Mouse (Mus musculus): ENCODE measurements around the gene Moap1. TPM values are rescaled to one million over a fixed set of nuclear protein-coding genes. Genes with fewer than 3 reads are reported as not detected.

The Moap1 gene
- total RNA-seq (2021) = 1 to 10 TPM; 6.3 to 6.6 TPM
- long read RNA-seq, experiment 1, transcript Moap1-202 (2 exons, 1,284 nt) = major isoform, 11 of 12 reads
- long read RNA-seq, experiment 1, partial matches to known transcripts = 0 of 12 reads
- long read RNA-seq, experiment 1, other reads (novel, unspliced or antisense) = 0 of 12 reads
- long read RNA-seq, experiment 2, transcript Moap1-202 (2 exons, 1,284 nt) = major isoform, 8 of 9 reads
- long read RNA-seq, experiment 2, partial matches to known transcripts = 0 of 9 reads
- long read RNA-seq, experiment 2, other reads (novel, unspliced or antisense) = 0 of 9 reads

DNA sequence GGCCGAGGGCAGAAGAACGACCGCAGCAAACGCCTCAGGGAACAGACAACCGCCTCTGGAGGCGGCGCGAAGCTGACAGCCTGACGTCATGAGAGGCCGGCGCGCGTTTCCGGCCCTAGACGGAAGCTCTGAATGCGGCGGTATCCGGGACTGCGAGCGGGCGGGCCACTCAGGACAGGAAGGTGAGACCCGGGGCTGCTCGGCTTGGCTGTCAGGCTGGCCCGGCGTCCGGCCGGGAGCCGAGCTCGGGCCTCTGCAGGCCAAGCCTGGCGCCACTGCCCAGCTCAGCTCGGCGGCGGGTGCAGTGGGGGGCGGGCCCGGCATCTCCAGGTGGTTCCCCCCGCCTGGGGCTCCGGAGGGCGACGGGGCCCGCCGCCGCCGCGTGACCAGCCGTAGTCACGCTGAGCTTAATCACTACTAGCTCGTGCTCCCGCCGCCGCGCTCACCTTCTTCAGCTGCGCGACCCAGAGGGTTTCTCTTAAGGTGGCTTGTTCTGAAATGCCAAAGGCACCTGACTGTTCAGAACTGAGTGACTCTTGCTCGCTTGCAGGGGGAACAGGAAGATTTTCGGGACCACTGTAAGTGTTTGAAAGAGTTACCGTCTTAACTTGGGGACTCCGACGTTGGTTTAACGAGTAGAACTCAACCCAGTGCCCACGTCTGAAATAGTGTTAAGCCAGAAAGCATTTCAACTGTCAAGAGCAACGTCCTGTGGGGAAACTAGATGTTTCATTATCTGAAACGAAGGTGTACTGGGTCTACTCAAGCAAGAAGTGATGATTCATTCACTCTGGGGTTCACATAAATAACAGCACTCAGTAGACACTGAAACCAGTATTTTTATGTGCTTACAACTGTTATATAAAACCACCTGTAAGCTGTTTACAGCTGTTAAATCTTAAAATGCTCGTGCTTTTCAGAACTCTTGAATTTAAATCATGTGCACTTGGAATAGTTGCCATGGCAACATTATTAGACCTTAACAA is at the start of gene Moap1, which contains the start of gene Tmem251:
Gene Moap1 (minus strand): TSS at position 73 of the 986 bp plus-strand sequence.
Gene Tmem251 (plus strand): TSS at position 174 of the 986 bp plus-strand sequence.
- intact Hi-C loops (cut with DNase I) = loop anchor here (5.0 kb wide), 1 partner anchor 133 kb away; the partner anchor contains the start of gene Btbd7
- peak; percentile 89 to 92 for DNase-seq

DNA sequence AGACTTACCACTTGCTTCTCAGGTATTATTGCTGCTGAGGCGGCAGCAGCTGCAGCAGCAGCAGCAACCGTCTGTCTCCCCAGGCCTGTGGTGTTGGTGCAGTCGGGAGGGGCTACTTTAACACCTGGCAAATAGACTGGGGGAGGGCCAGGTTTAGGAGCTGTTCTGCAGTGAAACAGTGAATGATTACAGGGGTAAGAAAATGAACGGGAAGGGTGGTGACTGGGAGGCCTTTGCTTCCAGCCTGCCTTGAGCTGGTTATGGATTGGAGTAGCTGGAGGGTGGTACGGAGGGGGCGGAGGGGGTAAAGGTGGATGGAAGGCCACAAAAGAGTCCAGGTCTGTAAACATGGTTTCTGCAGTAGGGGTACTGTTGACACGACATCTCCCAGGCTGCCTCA is 44.5 kb upstream of the Moap1 start:
- intact Hi-C loops (cut with DNase I) = no loop called here
- DNase-seq = no peak

DNA sequence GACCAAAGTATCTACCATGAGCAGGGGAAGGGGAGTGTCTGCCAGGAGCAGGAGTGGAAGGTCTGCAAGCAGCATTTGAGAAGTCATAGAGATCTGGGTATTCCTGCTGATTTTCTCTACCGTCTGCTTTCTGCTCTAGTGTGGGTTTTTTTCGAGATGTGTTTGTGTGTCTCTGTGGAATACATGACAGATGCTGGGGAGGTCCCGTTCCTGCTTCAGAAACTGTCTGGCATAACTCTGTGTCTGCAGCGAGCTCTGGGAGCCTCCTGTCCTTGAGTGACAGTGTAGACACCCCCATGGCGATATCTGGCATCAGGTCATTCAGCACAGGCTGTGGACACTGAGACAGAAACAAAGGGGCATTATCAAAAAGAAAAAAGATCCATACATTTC is 42.1 kb upstream of the Moap1 start:
- no peak for DNase-seq
- intact Hi-C loops (cut with DNase I) = no loop called here

DNA sequence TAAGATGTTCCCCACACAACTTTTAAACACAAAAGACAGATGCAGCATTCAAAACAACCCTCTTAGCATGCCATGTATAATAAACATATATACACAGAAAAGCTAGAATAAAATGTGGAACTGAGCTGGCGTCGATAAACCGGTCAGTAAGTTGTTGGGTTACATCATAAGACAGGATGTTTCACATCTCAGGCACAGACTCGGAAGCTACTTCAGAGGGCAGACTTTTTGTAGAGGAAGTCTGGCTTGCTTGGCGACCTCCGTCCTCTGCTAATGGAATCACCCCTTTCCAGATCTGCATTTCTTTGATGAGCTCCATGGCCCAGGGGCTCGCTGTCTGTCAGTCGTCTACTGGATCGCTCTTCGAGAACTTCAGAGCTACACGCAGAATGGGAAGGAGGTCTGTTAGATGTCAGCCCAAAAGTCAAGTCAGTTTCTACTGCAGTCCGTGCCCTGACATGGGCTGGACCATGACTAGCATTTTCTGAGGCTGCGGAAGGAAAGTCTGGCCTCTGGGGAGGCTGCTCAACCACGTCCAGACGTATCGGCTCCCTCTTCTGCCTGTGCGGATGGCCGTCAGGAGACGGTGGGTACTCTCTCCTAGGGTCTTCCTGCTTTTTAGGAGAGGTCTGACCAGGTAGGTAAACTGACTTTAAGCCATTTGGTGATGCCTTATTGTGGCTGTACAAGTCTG is 41.6 kb upstream of the Moap1 start:
- DNase-seq = no peak
- intact Hi-C loops (cut with DNase I) = no loop called here

DNA sequence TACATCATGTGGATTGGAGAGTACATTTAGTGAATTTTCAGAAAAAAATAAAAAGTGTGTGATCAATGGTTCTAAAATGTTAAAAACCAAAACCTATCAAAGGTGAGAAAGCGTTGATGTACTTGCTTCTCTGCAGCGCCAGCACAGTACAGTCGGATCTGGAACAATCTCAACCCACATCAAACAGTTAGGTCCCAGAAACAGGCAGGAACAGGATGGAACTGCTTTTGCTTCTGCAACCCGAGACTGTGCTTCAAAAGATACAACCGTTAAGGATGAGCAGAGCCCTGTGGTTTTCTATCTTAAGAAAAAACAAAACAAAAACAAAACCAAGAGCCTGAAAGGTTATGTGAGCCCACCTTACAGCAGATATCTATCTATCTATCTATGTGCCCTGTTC is 39.4 kb upstream of the Moap1 start:
- no peak for DNase-seq
- intact Hi-C loops (cut with DNase I) = no loop called here

DNA sequence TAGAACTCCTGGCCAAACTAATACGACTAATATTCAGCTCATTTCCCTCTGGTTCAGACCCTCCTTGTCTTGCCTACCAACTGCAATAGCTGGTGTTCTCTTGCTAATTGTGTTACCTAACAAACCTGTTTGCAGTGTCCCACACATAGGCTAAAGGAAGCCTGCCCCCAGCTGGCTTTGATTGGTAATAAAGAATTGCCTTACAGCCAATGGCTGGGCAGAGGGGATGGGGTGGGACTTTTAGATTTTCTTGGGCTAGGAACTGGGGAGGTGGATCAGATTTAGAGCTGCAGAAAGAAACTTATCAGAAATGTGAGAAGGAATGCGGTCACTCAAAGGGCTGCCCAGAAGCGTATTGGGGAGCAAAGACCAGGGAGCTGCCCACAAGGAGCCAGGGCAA is 36.0 kb upstream of the Moap1 start:
- intact Hi-C loops (cut with DNase I) = no loop called here
- no peak for DNase-seq

DNA sequence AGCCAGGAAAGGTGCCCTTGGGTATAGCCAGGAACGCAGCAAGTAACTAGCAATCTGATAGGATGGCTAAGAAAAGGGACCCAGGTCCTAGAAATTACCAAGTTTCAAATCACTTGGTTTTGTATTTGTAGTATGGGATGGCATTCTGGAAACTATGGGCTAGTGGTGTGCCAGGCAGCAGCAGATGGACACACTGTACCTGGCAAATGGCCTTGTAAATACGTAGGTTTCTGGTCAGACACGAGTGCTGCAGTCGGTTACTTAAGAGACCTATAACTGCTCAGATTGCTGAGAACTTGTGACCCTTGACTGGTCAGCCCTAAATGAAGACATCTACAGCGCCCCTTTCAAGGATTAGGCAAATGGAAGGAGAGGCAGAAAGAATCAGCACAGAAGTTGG is 34.7 kb upstream of the Moap1 start:
- no peak for DNase-seq
- intact Hi-C loops (cut with DNase I) = no loop called here

DNA sequence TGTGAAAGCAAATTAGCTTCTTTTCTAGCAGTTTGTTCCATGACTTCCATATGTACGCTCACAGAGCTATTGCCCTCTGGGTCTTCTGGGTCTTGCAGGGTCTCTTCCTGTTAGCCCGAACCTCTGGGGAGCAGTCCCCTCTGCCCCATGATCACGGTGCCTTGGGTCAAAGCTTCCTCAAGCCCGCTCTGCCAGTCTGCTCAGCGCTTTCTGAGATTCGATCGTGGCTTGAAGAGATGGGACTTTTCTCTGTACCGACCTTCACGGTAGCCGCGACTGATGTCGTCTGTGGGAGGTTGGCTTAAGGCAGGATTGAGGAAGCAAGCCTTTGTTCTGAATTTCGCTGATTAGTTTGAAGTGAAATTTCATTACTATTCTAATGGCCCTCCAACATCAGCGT is 32.6 kb upstream of the Moap1 start:
- intact Hi-C loops (cut with DNase I) = no loop called here
- no peak for DNase-seq

DNA sequence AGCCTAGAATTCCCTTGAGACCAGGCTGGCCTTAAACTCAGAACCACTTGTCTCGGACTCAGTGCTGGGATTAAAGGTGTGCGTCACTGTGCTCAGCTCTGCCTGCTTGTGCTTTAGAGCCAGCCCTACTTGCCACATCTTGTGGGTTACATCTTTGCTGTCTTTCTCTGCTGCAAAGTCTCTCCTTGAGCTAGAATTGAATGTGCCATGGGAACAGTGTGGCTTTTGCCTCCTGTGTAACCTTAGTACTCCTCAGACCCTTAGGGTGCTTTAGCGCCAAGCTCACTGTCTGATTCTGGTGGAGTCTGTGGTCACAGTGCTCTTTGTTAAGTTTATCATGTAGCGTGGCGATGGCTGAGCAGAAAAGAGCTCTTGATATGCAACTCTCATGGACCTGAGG is 29.2 kb upstream of the Moap1 start:
- no peak for DNase-seq
- intact Hi-C loops (cut with DNase I) = no loop called here

DNA sequence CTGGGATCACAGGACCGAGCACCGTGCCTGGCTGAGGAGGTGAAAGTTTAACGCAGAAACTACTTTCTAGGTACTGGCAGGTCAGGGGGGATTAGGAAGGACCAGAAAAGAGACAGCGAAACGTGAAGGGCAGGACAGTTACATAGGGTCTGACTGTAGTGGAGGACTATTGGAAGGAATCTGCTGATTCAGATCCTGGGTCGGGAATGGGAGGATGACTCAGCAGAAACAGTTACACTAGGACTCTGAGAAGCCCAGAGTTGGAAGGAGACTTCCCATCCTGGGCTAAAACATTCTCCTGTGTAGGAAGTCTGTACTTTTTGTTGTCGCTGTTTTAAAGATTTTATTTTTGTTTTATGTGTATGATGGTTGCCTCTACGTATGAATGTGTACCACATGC is 28.1 kb upstream of the Moap1 start:
- intact Hi-C loops (cut with DNase I) = no loop called here

DNA sequence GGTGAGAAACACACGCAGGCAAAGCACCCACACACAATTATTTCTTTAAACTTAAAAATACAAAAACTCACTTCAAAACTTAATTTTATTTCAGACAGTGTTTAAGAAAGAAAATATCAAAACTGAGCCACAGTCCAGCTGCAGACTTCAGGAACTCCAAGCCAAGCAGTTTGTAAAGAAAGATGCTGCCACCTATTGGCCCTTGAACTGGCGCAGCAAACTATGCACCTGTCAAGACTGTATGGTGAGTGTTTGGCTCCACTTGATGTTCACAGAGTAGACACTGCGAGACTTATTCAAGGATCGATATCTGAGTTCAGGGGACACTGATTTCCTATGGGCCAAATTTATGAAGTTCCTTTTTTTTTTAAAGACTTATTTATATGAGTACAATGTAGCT is 25.5 kb upstream of the Moap1 start:
- intact Hi-C loops (cut with DNase I) = no loop called here
- no peak for DNase-seq

More for the DNA sequence above, 28.1 kb upstream of the Moap1 start:
- no peak for DNase-seq

DNA sequence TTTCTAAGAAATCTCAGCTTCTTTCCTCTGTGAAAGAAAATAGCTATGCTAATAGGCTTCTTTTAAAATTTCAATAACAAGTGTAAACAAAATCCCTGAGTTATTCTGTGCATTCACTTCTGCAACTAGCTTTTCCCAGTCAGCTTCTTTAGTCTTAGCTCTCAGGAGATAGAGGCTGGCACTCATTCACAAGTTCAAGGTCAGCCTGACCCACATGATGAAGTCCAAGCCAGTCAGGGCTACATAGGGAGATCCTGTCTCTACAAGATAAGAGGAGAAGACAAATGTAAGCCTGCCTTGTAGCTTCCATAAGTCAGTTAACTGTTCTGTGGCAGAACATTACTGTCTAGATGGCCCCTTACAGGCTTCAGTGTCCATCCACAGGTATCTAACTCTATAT is 20.2 kb upstream of the Moap1 start:
- no peak for DNase-seq
- intact Hi-C loops (cut with DNase I) = no loop called here

DNA sequence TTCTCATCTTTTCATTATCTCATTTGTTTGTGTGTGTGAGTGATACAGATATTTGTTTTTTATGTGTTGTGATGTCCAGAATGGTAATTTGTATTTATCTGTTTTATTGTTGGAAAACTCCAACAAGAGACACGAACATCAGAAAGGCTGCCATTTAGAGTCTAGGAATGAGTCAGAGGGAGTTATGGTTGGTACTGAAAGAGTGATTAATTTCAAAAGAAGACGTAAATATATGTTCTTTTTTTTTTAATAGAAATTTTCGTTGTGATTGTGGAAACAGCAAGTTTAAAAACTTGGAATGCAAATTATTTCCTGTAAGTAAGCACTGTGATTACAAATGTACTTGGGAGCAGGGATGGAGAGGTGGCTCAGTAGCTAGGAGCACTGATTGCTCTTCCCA is 18.2 kb upstream of the Moap1 start:
- intact Hi-C loops (cut with DNase I) = no loop called here

DNA sequence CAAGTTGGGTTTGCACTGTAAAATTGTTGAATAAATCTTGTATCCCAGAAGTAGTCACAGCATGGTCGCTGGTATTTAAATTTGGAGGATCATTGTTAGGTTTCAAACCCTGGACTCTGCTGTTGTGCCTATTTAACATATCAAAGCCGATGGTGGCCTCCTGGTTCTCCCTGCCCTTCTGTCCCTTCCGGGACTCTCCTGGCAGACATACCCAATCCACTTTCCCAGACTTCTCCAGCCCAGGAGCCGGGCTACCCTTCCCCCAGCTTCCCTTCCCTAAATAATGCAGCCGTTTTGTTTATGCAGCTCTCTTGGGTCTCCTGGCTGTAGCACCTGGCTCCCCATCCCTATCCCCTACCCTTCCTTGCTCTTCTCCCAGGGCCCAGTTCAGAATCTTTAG is 15.5 kb upstream of the Moap1 start:
- intact Hi-C loops (cut with DNase I) = loop anchor here (5.0 kb wide), 1 partner anchor 118 kb away; the partner anchor contains the start of gene Btbd7

More for the DNA sequence above, 18.2 kb upstream of the Moap1 start:
- DNase-seq = no peak

DNA sequence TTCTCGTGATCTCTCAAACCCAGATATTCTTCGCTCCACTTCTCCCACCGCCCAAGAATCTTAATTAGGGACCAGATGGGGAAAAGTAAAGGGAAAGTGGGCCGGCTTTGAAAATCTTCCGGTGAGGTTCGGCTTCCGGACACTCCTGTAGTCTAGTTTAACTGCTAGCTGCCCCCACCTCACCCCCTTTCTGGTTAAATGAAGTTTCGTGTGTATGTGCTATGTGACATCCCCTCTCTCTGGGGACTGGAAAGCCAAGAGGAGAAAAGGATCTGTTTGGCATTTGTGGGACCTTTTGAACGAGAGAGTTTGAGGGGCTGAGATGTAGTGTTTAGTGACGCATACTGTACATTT is 14.9 kb upstream of the Moap1 start, which contains the start of gene Gm20604:
Gene Gm20604 (minus strand): TSS at position 270 of the 354 bp plus-strand sequence.
- intact Hi-C loops (cut with DNase I) = loop anchor here (5.0 kb wide), 1 partner anchor 119 kb away; the partner anchor contains the start of gene Btbd7
- no peak for DNase-seq

More for the DNA sequence above, 15.5 kb upstream of the Moap1 start:
- DNase-seq = no peak

DNA sequence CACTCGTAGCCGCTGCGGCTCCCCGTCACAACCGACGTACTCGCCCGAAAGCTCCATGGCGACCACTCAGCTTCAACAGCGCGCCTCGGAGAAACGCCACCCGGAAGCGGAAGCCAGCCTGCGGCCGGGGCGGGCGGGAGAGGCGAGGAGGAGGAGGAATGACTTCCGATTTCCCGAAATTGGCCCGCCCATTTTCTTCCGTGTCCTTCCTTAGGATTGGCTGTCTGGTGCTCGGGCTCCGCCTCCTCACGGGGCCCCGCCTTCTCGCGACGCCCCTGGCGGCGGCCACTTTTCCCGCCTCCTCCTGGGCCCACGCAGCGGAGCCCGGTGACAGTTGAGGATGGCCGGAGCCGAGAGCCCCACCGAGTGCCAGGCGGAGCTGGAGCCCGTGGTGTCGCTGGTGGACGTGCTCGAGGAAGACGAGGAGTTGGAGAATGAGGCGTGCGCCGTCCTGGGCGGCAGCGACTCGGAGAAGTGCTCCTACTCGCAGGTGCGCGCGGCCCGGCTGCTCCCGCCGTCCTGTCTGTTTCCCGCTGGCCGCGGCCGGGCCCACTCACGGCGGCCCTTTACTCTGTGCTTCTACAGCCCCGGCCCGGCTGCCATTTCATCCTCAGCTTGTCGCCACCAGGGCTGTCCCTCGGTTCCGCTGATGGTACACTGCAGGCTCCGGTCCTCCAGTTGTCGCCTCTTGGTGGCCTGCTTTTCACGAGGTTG is 14.4 kb upstream of the Moap1 start, which contains the start of the genes Gm28051, Gon7 and Ubr7:
Gene Gm28051 (minus strand): TSS at position 77 of the 714 bp plus-strand sequence.
Gene Gon7 (minus strand): TSS at position 115 of the 714 bp plus-strand sequence.
Gene Ubr7 (plus strand): TSS at position 279 of the 714 bp plus-strand sequence.
- DNase-seq = peak; percentile 95 to 97
- intact Hi-C loops (cut with DNase I) = loop anchor here (5.0 kb wide), 1 partner anchor 119 kb away; the partner anchor contains the start of gene Btbd7

DNA sequence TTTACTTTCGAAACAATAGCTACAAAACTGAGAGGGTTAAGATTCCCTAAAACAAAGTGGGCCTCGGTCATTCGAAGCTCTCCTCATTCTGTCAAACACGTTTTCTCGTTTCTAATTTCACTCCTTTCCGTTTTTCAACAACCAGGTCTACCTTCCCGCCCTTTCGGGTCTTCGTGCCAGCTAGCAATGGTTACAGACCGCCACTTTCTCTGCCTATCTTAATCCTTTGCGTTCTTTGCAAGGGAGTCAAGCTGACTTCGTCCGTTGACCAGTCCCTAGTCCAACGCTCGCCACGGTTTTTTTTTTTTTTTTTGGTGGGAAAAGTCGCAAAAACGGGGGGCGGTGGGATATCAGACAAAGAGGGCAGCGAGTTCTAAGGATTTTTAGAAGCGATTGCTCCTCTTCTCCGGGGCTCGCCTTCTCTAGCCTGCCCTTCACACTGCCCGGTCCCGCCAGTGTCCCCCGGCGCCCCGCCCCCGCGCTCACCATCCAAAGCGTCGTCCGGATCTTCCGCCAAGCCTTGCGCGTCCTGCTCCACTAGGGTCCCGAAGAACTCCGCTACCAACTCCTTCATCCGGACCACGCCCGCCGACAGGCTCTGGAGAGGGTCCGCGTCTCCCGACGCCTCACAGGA is 13.7 kb upstream of the Moap1 start:
- intact Hi-C loops (cut with DNase I) = loop anchor here (5.0 kb wide), 1 partner anchor 120 kb away; the partner anchor contains the start of gene Btbd7
- peak in 1 of 2 experiments; percentile 20 for DNase-seq

DNA sequence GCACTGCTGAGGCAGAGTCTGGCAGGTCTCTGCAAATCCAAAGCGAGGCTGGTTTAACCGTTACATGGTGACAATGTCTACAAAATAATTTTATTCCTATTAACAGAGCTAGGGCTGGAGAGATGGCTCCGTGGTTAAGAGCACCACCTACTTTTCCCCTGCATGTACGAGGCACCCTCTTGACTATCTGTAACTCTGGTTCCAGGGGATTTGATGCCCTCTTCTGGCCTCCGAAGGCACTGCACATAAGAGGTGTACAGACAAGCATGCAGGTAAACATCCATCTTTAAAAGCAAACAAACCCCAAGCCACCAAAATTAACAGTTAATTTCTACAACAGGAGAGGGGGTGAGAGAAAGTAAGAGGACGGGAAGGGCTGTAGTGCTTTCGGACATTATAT is 12.8 kb upstream of the Moap1 start:
- DNase-seq = no peak
- intact Hi-C loops (cut with DNase I) = loop anchor here (5.0 kb wide), 1 partner anchor 121 kb away; the partner anchor contains the start of gene Btbd7

DNA sequence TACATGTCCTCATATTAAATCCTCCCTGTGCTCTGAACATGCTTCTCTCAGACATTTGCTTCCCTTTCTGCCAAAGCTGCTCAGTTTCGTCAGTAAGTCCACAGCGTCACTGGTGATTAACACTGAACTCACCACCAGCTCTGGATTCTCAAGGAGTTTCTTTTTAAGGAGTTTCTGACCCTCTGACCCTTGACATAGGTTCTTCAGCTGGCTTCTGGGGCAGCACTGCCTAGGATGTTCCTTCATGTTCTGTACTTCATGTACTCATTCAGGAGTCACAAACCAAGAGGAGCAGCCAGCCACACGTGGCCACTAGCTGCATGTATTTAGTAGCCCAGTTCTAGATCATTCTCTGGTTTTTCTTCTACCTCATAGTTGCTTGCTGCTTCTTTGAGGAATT is 4.8 kb upstream of the Moap1 start:
- intact Hi-C loops (cut with DNase I) = no loop called here
- no peak for DNase-seq
